Mouse (Mus musculus): ENCODE results near the gene Plscr2. TPM values are rescaled to one million over a fixed set of nuclear protein-coding genes. Genes with fewer than 3 reads are reported as not detected.

Gene Plscr2
- polyA plus RNA-seq, 1 experiment from 2014 or later, result 2.4 TPM

DNA sequence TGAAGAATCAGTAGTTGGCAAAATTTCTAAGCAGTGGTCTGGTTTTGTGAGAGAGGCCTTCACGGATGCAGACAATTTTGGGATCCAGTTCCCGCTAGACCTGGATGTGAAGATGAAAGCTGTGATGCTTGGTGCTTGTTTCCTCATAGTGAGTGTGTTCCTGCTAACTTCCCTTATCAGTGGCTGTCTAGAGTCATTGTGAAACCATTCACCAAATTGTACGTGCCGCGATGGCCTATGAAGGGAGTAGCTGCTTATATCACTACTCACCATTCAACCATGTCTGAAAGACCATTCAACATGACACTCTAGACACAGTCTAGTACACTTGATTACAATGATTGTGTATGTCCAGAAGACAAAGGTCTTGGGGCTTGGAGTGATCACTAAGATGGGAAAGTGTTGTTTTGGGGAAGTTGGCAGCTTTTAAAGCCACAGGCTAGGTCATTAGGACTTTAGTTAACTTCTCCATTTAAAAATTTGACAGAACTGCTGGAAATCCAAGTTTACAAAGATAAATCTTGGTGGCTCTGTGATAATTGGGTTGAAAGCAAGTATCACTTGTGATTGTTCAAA lies 5.5 kb upstream of the Plscr2 start:
- H3K27me3 ChIP-seq (ENCODE audit: control insufficient read depth, insufficient read depth, low read length), result no peaks in the 10 kb centered on the region
- H3K27ac ChIP-seq (replicated peaks), result no peak overlapping the region
- H3K4me3 ChIP-seq (ENCODE audit: low read depth, low read length), result no peak overlapping the region
- no peaks in the 10 kb centered on the region for H3K4me1 ChIP-seq (replicated peaks; ENCODE audit: control insufficient read depth, insufficient read depth)
- H3K9me3 ChIP-seq (ENCODE audit: control insufficient read depth, low read length), result no peaks in the 10 kb centered on the region
- ATAC-seq (ENCODE audit: low FRiP score, low TSS enrichment) (no peak), DNase-seq (ENCODE audit: low spot score) (no peak)
- H3K4me2 ChIP-seq (replicated peaks; ENCODE audit: low read depth), result no peak overlapping the region
- TF ChIP-seq CTCF (IDR thresholded peaks at IDR 0.05; ENCODE audit: low read depth) (no peak), EP300 (optimal IDR thresholded peaks at IDR 0.05) (no peak)
- WGBS, result 90% methylated on average over 5 of the region's 5 CpGs
- H3K9ac ChIP-seq (ENCODE audit: low read length), result no peak overlapping the region
- no peaks in the 10 kb centered on the region for H3K36me3 ChIP-seq (ENCODE audit: control insufficient read depth, insufficient read depth, low read length)

DNA sequence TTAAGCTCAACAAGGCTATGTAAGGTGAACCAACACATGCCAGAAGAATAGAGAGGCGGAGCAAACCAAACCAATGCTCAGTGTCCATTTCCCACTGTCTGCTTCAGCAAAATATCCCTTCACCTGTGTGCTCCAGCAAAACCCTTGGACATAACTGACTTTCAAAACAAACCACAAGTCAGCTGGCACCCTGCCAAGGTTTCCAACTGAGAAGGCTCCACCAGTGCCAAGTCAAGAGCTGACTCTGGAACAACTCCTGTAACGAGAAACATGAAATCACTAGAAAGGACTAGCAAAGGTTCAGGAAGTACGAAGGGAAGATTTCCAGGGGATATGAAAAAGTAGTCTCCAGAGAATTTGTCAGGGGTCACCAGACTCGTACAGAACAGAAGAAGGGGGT lies 4.5 kb upstream of the Plscr2 start:
- Histone ChIP-seq H3K27me3 (ENCODE audit: control insufficient read depth, insufficient read depth, low read length) (no peaks in the 10 kb centered on the region), H3K36me3 (ENCODE audit: control insufficient read depth, insufficient read depth, low read length) (no peaks in the 10 kb centered on the region), H3K27ac (replicated peaks) (no peak overlapping the region), H3K9ac (ENCODE audit: low read length) (no peak overlapping the region), H3K9me3 (ENCODE audit: control insufficient read depth, low read length) (no peaks in the 10 kb centered on the region), H3K4me1 (replicated peaks; ENCODE audit: control insufficient read depth, insufficient read depth) (no peaks in the 10 kb centered on the region), H3K4me2 (replicated peaks; ENCODE audit: low read depth) (no peak overlapping the region), H3K4me3 (ENCODE audit: low read depth, low read length) (no peak overlapping the region)
- WGBS, result 37% methylated on average over 4 of the region's 4 CpGs
- ATAC-seq (ENCODE audit: low FRiP score, low TSS enrichment) (no peak), DNase-seq (ENCODE audit: low spot score) (peak; percentile 48)
- TF ChIP-seq EP300 (optimal IDR thresholded peaks at IDR 0.05) (no peak), CTCF (IDR thresholded peaks at IDR 0.05; ENCODE audit: low read depth) (no peak)

DNA sequence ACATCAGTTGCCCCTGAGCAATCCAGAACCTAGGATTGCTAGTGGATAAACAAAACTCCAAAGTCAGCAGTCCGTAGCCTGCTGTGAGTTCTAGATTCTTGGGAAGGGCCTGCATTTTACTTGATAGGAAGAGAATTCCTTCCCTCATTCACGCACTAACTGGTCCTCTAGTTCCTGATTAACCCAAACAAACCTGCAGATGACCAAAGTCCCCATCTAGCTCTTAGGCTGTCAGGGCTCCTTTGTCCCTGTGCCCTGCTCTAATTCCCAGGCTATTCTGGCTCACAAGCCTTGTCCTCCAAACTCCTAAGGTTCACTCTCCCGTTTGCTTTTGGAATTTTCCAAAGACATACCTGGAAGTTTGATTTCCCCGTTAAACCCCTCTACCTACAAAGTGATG lies 2.8 kb upstream of the Plscr2 start:
- ATAC-seq (ENCODE audit: low FRiP score, low TSS enrichment) (no peak), DNase-seq (ENCODE audit: low spot score) (no peak)
- H3K27me3 ChIP-seq (ENCODE audit: control insufficient read depth, insufficient read depth, low read length), result no peaks in the 10 kb centered on the region
- TF ChIP-seq EP300 (optimal IDR thresholded peaks at IDR 0.05), result no peak
- no peak for TF ChIP-seq CTCF (IDR thresholded peaks at IDR 0.05; ENCODE audit: low read depth)
- no peaks in the 10 kb centered on the region for H3K9me3 ChIP-seq (ENCODE audit: control insufficient read depth, low read length)
- H3K9ac ChIP-seq (ENCODE audit: low read length), result no peak overlapping the region
- H3K4me3 ChIP-seq (ENCODE audit: low read depth, low read length), result no peak overlapping the region
- no peak overlapping the region for H3K4me2 ChIP-seq (replicated peaks; ENCODE audit: low read depth)
- no peaks in the 10 kb centered on the region for H3K36me3 ChIP-seq (ENCODE audit: control insufficient read depth, insufficient read depth, low read length)
- H3K4me1 ChIP-seq (replicated peaks; ENCODE audit: control insufficient read depth, insufficient read depth), result no peaks in the 10 kb centered on the region
- no peak overlapping the region for H3K27ac ChIP-seq (replicated peaks)
- WGBS, result 80% methylated on average over 4 of the region's 4 CpGs

DNA sequence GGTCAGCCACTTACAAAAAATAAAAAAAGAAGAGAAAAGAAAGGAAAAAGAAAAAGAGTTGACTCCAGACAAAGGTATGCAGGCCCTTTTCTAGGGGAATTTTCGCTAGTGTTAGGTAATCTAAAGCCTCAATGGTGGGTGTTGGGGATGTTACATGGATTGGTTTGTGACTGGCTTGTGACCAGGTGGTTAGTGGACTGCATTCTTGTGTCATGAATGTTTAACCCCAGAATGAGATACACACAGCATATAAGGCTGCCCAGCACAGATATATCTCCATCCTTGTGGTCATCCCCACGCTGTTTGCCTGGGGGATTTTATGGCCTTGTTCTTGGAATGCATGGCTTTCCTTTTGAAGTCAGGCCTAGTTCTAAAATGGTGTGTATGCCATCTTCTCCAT lies 2.1 kb upstream of the Plscr2 start:
- Histone ChIP-seq H3K9me3 (ENCODE audit: control insufficient read depth, low read length) (no peaks in the 10 kb centered on the region), H3K4me2 (replicated peaks; ENCODE audit: low read depth) (no peak overlapping the region), H3K27me3 (ENCODE audit: control insufficient read depth, insufficient read depth, low read length) (no peaks in the 10 kb centered on the region), H3K4me3 (ENCODE audit: low read depth, low read length) (no peak overlapping the region), H3K36me3 (ENCODE audit: control insufficient read depth, insufficient read depth, low read length) (no peaks in the 10 kb centered on the region), H3K4me1 (replicated peaks; ENCODE audit: control insufficient read depth, insufficient read depth) (no peaks in the 10 kb centered on the region), H3K27ac (replicated peaks) (no peak overlapping the region), H3K9ac (ENCODE audit: low read length) (no peak overlapping the region)
- WGBS, result 89% methylated on average over 2 of the region's 2 CpGs
- no peak for TF ChIP-seq EP300 (optimal IDR thresholded peaks at IDR 0.05)
- TF ChIP-seq CTCF (IDR thresholded peaks at IDR 0.05; ENCODE audit: low read depth), result no peak
- ATAC-seq (ENCODE audit: low FRiP score, low TSS enrichment), result no peak
- DNase-seq (ENCODE audit: low spot score), result no peak

DNA sequence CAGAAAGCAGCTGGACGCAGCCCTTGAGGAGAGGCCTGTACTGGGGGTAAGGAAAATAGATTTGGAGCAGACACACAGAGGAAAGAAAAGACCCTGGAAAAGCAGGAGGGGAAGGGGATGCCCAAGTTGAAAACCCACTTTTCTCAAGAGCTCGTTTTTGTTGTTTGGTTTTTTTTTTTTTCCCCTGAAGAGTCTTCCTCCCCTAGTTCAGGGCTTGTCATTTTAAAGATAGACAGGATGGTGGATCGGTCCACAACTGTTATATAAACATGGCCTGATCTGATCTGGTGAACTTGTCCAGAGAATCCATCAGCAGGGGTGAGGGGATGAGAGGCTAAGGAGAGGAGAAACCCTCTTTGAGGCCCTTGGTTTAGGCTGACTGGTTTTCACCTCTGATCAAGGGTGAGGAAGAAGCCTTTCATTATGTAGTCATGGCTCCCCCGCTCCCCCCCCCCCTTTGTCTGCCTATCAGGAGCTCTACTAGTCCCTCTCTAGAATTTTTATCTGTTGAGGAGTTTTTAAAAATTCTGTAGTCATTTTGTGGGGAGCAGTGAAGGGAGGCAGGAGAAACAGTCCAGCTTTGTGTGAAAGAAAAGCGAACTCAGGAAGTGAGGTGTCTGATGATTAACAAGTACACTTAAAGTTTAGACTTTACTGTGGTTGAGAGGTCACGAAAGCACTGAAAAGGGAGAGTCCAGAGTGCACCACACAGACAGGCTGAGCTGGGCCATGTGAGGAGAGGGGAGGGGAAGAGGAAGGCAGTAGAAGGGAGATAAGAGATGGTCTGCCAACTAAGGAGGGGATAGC lies 1.2 kb upstream of the Plscr2 start:
- WGBS, result 62% methylated on average over 6 of the region's 6 CpGs
- no peak for TF ChIP-seq EP300 (optimal IDR thresholded peaks at IDR 0.05)
- TF ChIP-seq CTCF (IDR thresholded peaks at IDR 0.05; ENCODE audit: low read depth), result no peak
- H3K27ac ChIP-seq (replicated peaks), result no peak overlapping the region
- H3K9ac ChIP-seq (ENCODE audit: low read length), result no peak overlapping the region
- ATAC-seq (ENCODE audit: low FRiP score, low TSS enrichment) (no peak), DNase-seq (ENCODE audit: low spot score) (no peak)
- H3K4me1 ChIP-seq (replicated peaks; ENCODE audit: control insufficient read depth, insufficient read depth), result no peaks in the 10 kb centered on the region
- no peaks in the 10 kb centered on the region for H3K27me3 ChIP-seq (ENCODE audit: control insufficient read depth, insufficient read depth, low read length)
- no peaks in the 10 kb centered on the region for H3K9me3 ChIP-seq (ENCODE audit: control insufficient read depth, low read length)
- H3K4me3 ChIP-seq (ENCODE audit: low read depth, low read length), result no peak overlapping the region
- no peak overlapping the region for H3K4me2 ChIP-seq (replicated peaks; ENCODE audit: low read depth)
- no peaks in the 10 kb centered on the region for H3K36me3 ChIP-seq (ENCODE audit: control insufficient read depth, insufficient read depth, low read length)

DNA sequence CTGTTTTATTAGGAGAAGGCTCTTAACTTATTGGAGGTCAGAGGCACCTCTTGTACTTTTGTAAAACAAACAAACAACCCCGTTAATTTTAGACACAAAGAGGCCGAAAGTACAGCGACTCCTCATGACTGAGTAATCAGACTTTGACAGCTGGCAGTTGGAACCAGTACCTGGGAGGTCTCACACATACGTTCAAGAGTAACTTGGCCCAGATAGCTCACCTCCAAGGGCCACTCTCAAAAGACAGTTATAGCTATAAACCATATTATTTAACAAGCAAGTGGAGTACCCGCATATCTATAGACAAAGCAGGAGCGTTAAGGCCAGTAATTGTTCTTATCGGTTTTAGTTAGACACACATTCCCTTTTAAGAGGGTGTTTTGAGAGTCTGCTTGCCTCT lies 958 bp downstream of the Plscr2 start:
- H3K9ac ChIP-seq (ENCODE audit: low read length), result no peak overlapping the region
- WGBS, result 53% methylated on average over 7 of the region's 7 CpGs
- H3K27ac ChIP-seq (replicated peaks), result no peak overlapping the region

More for the DNA sequence above, 958 bp downstream of the Plscr2 start:
- no peaks in the 10 kb centered on the region for H3K36me3 ChIP-seq (ENCODE audit: control insufficient read depth, insufficient read depth, low read length)
- H3K27me3 ChIP-seq (ENCODE audit: control insufficient read depth, insufficient read depth, low read length), result no peaks in the 10 kb centered on the region
- no peaks in the 10 kb centered on the region for H3K4me1 ChIP-seq (replicated peaks; ENCODE audit: control insufficient read depth, insufficient read depth)
- no peak overlapping the region for H3K4me3 ChIP-seq (ENCODE audit: low read depth, low read length)
- no peak overlapping the region for H3K4me2 ChIP-seq (replicated peaks; ENCODE audit: low read depth)
- no peak for TF ChIP-seq EP300 (optimal IDR thresholded peaks at IDR 0.05)
- no peak for TF ChIP-seq CTCF (IDR thresholded peaks at IDR 0.05; ENCODE audit: low read depth)
- no peaks in the 10 kb centered on the region for H3K9me3 ChIP-seq (ENCODE audit: control insufficient read depth, low read length)
- no peak for DNase-seq (ENCODE audit: low spot score)
- no peak for ATAC-seq (ENCODE audit: low FRiP score, low TSS enrichment)
